Mouse (Mus musculus): ENCODE results near the gene Cep78. TPM values are rescaled to one million over a fixed set of nuclear protein-coding genes. Genes with fewer than 3 reads are reported as not detected.
A peak's percentile ranks its signal among the peaks of the same experiment; 100 is the strongest.

The Cep78 gene
- polyA plus RNA-seq, 1 experiment from 2014 or later: 9.0 TPM

DNA sequence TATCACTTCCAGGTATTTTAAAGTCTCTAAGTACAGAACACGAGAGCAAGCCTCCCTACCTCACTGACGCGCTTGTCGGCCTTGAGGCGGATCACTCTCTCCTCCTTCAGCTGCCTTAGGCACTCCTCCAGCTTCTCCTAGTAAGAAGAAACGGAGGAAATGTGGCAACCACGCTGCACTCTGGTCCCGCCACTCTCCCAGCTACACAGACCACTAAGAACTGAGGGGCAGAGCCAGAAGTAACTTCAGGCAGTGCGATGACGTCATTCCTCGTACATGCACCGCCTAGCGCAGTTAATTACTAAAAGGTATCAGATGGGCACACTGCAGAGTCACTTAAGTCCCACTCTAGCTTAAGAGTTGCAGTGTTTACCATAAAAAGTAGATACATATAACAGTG is 22.5 kb downstream of the Cep78 start:
- no peak overlapping the region for H3K27ac ChIP-seq (replicated peaks)
- TF ChIP-seq CTCF (IDR thresholded peaks at IDR 0.05; ENCODE audit: low read depth) (no peak), EP300 (optimal IDR thresholded peaks at IDR 0.05) (no peak)
- H3K9ac ChIP-seq (ENCODE audit: low read length): no peak overlapping the region
- no peak for DNase-seq (ENCODE audit: low spot score)
- no peaks in the 10 kb centered on the region for H3K27me3 ChIP-seq (ENCODE audit: control insufficient read depth, insufficient read depth, low read length)
- ATAC-seq (ENCODE audit: low FRiP score, low TSS enrichment): no peak
- H3K9me3 ChIP-seq (ENCODE audit: control insufficient read depth, low read length): no peaks in the 10 kb centered on the region
- H3K4me2 ChIP-seq (replicated peaks; ENCODE audit: low read depth): no peak overlapping the region
- WGBS: 79% methylated on average over 13 of the region's 13 CpGs
- no peaks in the 10 kb centered on the region for H3K36me3 ChIP-seq (ENCODE audit: control insufficient read depth, insufficient read depth, low read length)
- no peaks in the 10 kb centered on the region for H3K4me1 ChIP-seq (replicated peaks; ENCODE audit: control insufficient read depth, insufficient read depth)
- H3K4me3 ChIP-seq (ENCODE audit: low read depth, low read length): no peak overlapping the region

DNA sequence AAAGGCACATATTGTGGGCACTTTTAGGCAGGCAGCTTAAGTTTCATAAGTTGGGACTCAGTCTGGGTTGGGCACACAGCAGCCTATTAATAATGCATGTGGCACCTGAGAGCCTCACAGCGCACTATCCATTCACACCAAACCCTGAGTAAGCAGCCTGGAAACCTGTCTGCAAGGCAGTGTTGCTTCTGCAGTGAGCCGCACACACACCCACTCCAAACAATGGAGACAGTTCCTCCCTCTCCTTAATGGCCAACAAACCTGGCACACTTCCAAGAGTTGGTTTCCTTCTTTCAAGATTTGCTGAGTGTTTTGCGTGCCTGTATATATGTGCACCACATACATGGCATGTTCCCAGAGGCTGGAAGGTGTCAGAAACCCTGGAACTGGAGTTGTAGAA is 34.6 kb downstream of the Cep78 start:
- WGBS: 33% methylated on average over 3 of the region's 3 CpGs
- peak; percentile 71 for ATAC-seq (ENCODE audit: low FRiP score, low TSS enrichment)
- no peaks in the 10 kb centered on the region for H3K4me1 ChIP-seq (replicated peaks; ENCODE audit: control insufficient read depth, insufficient read depth)
- no peak for TF ChIP-seq EP300 (optimal IDR thresholded peaks at IDR 0.05)
- no peak for TF ChIP-seq CTCF (IDR thresholded peaks at IDR 0.05; ENCODE audit: low read depth)
- no peak overlapping the region for H3K9ac ChIP-seq (ENCODE audit: low read length)
- no peak overlapping the region for H3K27ac ChIP-seq (replicated peaks)
- H3K36me3 ChIP-seq (ENCODE audit: control insufficient read depth, insufficient read depth, low read length): no peaks in the 10 kb centered on the region
- no peak overlapping the region for H3K4me2 ChIP-seq (replicated peaks; ENCODE audit: low read depth)
- peak; percentile 49 for DNase-seq (ENCODE audit: low spot score)
- no peak overlapping the region for H3K4me3 ChIP-seq (ENCODE audit: low read depth, low read length)
- H3K27me3 ChIP-seq (ENCODE audit: control insufficient read depth, insufficient read depth, low read length): no peaks in the 10 kb centered on the region
- no peaks in the 10 kb centered on the region for H3K9me3 ChIP-seq (ENCODE audit: control insufficient read depth, low read length)

- Histone ChIP-seq H3K9me3 (ENCODE audit: control insufficient read depth, low read length) (no peaks in the 10 kb centered on the region), H3K4me3 (ENCODE audit: low read depth, low read length) (no peak overlapping the region), H3K36me3 (ENCODE audit: control insufficient read depth, insufficient read depth, low read length) (no peaks in the 10 kb centered on the region), H3K4me1 (replicated peaks; ENCODE audit: control insufficient read depth, insufficient read depth) (no peaks in the 10 kb centered on the region), H3K27me3 (ENCODE audit: control insufficient read depth, insufficient read depth, low read length) (no peaks in the 10 kb centered on the region), H3K4me2 (replicated peaks; ENCODE audit: low read depth) (no peak overlapping the region), H3K27ac (replicated peaks) (no peak overlapping the region), H3K9ac (ENCODE audit: low read length) (no peak overlapping the region)
- ATAC-seq (ENCODE audit: low FRiP score, low TSS enrichment) (no peak), DNase-seq (ENCODE audit: low spot score) (no peak)
- whole genome bisulfite sequencing: 55% methylated on average over 1 of the region's 1 CpGs
- no peak for TF ChIP-seq EP300 (optimal IDR thresholded peaks at IDR 0.05)
- TF ChIP-seq CTCF (IDR thresholded peaks at IDR 0.05; ENCODE audit: low read depth): no peak
Measured at GRCm38 (mm10) chr19:15948867-15949266, 35.9 kb downstream of the Cep78 start.

DNA sequence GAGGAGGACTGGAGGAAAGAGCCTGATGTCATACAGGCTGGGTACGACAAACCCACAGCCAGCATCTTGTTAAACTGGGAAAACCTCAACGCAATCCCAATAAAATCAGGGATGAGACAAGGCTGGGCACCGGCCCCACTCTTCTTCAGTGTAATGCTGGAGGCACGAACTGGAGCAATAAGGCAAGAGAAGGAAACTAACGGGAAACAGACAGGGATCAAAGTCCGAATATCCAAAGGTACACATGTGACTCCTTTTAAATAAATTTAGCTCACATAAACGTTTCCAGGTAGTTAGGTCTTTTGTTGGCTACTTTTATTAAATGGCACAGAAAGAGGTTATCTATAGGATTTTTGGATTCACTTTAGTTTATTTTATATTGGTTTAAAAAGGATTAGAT is 36.4 kb downstream of the Cep78 start:
- no peak for DNase-seq (ENCODE audit: low spot score)
- WGBS: 74% methylated on average over 7 of the region's 7 CpGs
- ATAC-seq (ENCODE audit: low FRiP score, low TSS enrichment): no peak
- Histone ChIP-seq H3K27me3 (ENCODE audit: control insufficient read depth, insufficient read depth, low read length) (no peaks in the 10 kb centered on the region), H3K4me2 (replicated peaks; ENCODE audit: low read depth) (no peak overlapping the region), H3K4me3 (ENCODE audit: low read depth, low read length) (no peak overlapping the region), H3K9me3 (ENCODE audit: control insufficient read depth, low read length) (no peaks in the 10 kb centered on the region), H3K9ac (ENCODE audit: low read length) (no peak overlapping the region), H3K4me1 (replicated peaks; ENCODE audit: control insufficient read depth, insufficient read depth) (no peaks in the 10 kb centered on the region), H3K36me3 (ENCODE audit: control insufficient read depth, insufficient read depth, low read length) (no peaks in the 10 kb centered on the region), H3K27ac (replicated peaks) (no peak overlapping the region)
- no peak for TF ChIP-seq EP300 (optimal IDR thresholded peaks at IDR 0.05)
- TF ChIP-seq CTCF (IDR thresholded peaks at IDR 0.05; ENCODE audit: low read depth): no peak

- Histone ChIP-seq H3K9me3 (ENCODE audit: control insufficient read depth, low read length) (no peaks in the 10 kb centered on the region), H3K27ac (replicated peaks) (peak within 1 kb of the TSS; percentile 69), H3K4me3 (ENCODE audit: low read depth, low read length) (no peak within 1 kb of the TSS), H3K4me1 (replicated peaks; ENCODE audit: control insufficient read depth, insufficient read depth) (no peaks in the 10 kb centered on the region), H3K4me2 (replicated peaks; ENCODE audit: low read depth) (no peak within 1 kb of the TSS), H3K9ac (ENCODE audit: low read length) (no peak within 1 kb of the TSS), H3K36me3 (ENCODE audit: control insufficient read depth, insufficient read depth, low read length) (no peaks in the 10 kb centered on the region), H3K27me3 (ENCODE audit: control insufficient read depth, insufficient read depth, low read length) (no peaks in the 10 kb centered on the region)
- ATAC-seq (ENCODE audit: low FRiP score, low TSS enrichment): no peak
- no peak for TF ChIP-seq EP300 (optimal IDR thresholded peaks at IDR 0.05)
- no peak for TF ChIP-seq CTCF (IDR thresholded peaks at IDR 0.05; ENCODE audit: low read depth)
- DNase-seq (ENCODE audit: low spot score): no peak
- 68% methylated on average over 7 of the region's 7 CpGs for WGBS
Measured at GRCm38 (mm10) chr19:15947237-15947636, 37.6 kb downstream of the Cep78 start, which contains the start of gene Psat1. Gene Psat1, minus strand, starts transcription at chr19:15947337.

DNA sequence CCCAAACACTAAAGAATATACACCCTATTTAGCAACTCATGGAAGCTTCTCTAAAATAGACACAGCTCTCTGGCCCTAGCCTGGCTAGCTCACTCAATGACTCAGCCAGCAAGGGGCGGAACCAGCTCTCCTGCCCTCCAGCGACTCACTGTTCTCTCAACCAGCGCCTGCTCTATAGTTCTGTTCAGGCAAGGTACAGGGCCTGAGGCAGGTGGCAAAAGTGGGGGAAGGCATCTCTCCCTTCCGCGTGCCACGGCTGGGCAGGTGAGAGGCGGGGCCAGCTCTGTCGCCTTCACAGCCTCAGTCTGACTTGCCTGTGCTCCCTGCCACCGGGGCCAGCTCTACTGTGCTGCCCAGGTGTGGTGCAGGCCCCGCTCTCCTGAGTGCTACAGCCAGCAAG is 38.1 kb downstream of the Cep78 start:
- Histone ChIP-seq H3K9ac (ENCODE audit: low read length) (no peak overlapping the region), H3K9me3 (ENCODE audit: control insufficient read depth, low read length) (no peaks in the 10 kb centered on the region), H3K4me1 (replicated peaks; ENCODE audit: control insufficient read depth, insufficient read depth) (no peaks in the 10 kb centered on the region), H3K4me3 (ENCODE audit: low read depth, low read length) (no peak overlapping the region), H3K27ac (replicated peaks) (peak overlapping the region; percentile 69; the same call in 1 of the 2 replicates), H3K4me2 (replicated peaks; ENCODE audit: low read depth) (no peak overlapping the region), H3K36me3 (ENCODE audit: control insufficient read depth, insufficient read depth, low read length) (no peaks in the 10 kb centered on the region), H3K27me3 (ENCODE audit: control insufficient read depth, insufficient read depth, low read length) (no peaks in the 10 kb centered on the region)
- DNase-seq (ENCODE audit: low spot score) (peak; percentile 78), ATAC-seq (ENCODE audit: low FRiP score, low TSS enrichment) (peak; percentile 92)
- TF ChIP-seq CTCF (IDR thresholded peaks at IDR 0.05; ENCODE audit: low read depth) (peak; percentile 15; the same call in 1 of the 2 replicates), EP300 (optimal IDR thresholded peaks at IDR 0.05) (no peak)
- WGBS: 53% methylated on average over 9 of the region's 10 CpGs
